ENCODE assay signal across 11 mouse cellular contexts in genomic region chr3:58653907-58654306, GRCm38 (mm10). TPM values are rescaled to one million over a fixed set of nuclear protein-coding genes. Genes with fewer than 3 reads are reported as not detected.
A peak's percentile ranks its signal among the peaks of the same experiment; 100 is the strongest.
DNase-seq lines count a peak whose midpoint lies in the region; ATAC-seq and TF ChIP-seq lines count a peak whose summit lies in the region.
"Had no signal": no experiment of that assay in that cellular context is flagged by ENCODE, and none has a peak within 500 bp of the region (broad histone marks: within the 10 kb centered on the region; RNA-seq: fewer than 3 reads in every experiment).

No protein-coding gene starts in this region.

- peak; percentile 41 for TF ChIP-seq CTCF in liver, embryonic 14.5 days (IDR thresholded peaks at IDR 0.05; ENCODE audit: low read depth)

- no peak overlapping the region for H3K4me3 ChIP-seq in kidney, embryonic 14.5 days (ENCODE audit: low read length)
- no peak overlapping the region for H3K4me3 ChIP-seq in ES-E14 (ENCODE audit: insufficient read depth in 1 of 2, low read depth in 1 of 2, low read length in 2 of 2, poor library complexity in 1 of 2, severe bottlenecking in 1 of 2)
- H3K4me3 ChIP-seq in liver, embryonic 14.5 days (ENCODE audit: insufficient read depth in 1 of 2, low read depth in 2 of 2, low read length in 2 of 2): no peak overlapping the region
- H3K4me3 ChIP-seq in midbrain, embryonic 16.5 days (ENCODE audit: low read depth, low read length): no peak overlapping the region
- H3K4me3 ChIP-seq: embryonic facial prominence, embryonic 15.5 days; midbrain, embryonic 15.5 days had no signal

- no peaks in the 10 kb centered on the region for H3K36me3 ChIP-seq in kidney, embryonic 14.5 days (ENCODE audit: control insufficient read depth, insufficient read depth, low read length)
- H3K36me3 ChIP-seq in ES-E14 (ENCODE audit: control insufficient read depth, insufficient read depth, low read length, poor library complexity, severe bottlenecking): no peaks in the 10 kb centered on the region
- no peaks in the 10 kb centered on the region for H3K36me3 ChIP-seq in liver, embryonic 14.5 days (replicated peaks; ENCODE audit: control insufficient read depth, insufficient read depth, low read depth)
- H3K36me3 ChIP-seq in midbrain, embryonic 16.5 days (ENCODE audit: control insufficient read depth, insufficient read depth, low read length): no peaks in the 10 kb centered on the region
- H3K36me3 ChIP-seq: embryonic facial prominence, embryonic 15.5 days; midbrain, embryonic 15.5 days had no signal

- no peak overlapping the region for H3K9ac ChIP-seq in kidney, embryonic 14.5 days (ENCODE audit: low read depth, low read length)
- H3K9ac ChIP-seq in ES-E14 (ENCODE audit: insufficient read depth, low read depth, low read length, poor library complexity, severe bottlenecking): no peak overlapping the region
- no peak overlapping the region for H3K9ac ChIP-seq in liver, embryonic 14.5 days (replicated peaks)
- H3K9ac ChIP-seq in midbrain, embryonic 16.5 days (ENCODE audit: low read depth, low read length): no peak overlapping the region
- H3K9ac ChIP-seq: embryonic facial prominence, embryonic 15.5 days; midbrain, embryonic 15.5 days had no signal

- H3K9me3 ChIP-seq in kidney, embryonic 14.5 days (ENCODE audit: control insufficient read depth, low read length): no peaks in the 10 kb centered on the region
- no peaks in the 10 kb centered on the region for H3K9me3 ChIP-seq in ES-E14 (ENCODE audit: control insufficient read depth, insufficient read depth, low read depth, low read length)
- H3K9me3 ChIP-seq in liver, embryonic 14.5 days (ENCODE audit: control insufficient read depth, low read length): no peaks in the 10 kb centered on the region
- no peaks in the 10 kb centered on the region for H3K9me3 ChIP-seq in midbrain, embryonic 16.5 days (replicated peaks; ENCODE audit: control insufficient read depth, low read length, poor library complexity, severe bottlenecking)
- H3K9me3 ChIP-seq: embryonic facial prominence, embryonic 15.5 days; midbrain, embryonic 15.5 days had no signal

- DNase-seq in adrenal gland, adult 2 months: peak; percentile 53
- DNase-seq in adrenal gland, postnatal 4 days (ENCODE audit: low spot score in 2 of 2): no peak
- peak; percentile 63 for DNase-seq in kidney, adult 9 months
- DNase-seq in ES-E14 (ENCODE audit: low read depth, low spot score): peak; percentile 26
- peak in 1 of 3 experiments; percentile 22 for DNase-seq in liver, embryonic 14.5 days (ENCODE audit: low read depth in 3 of 3, low spot score in 3 of 3)
- no peak for DNase-seq in Muller cell, postnatal 12 days (ENCODE audit: inconsistent ontology term)

- 75% methylated on average over 5 of the region's 5 CpGs for WGBS in kidney, embryonic 14.5 days
- WGBS in liver, embryonic 14.5 days (ENCODE audit: insufficient replicate concordance): 45% methylated on average over 5 of the region's 5 CpGs
- 63% methylated on average over 5 of the region's 5 CpGs for WGBS in midbrain, embryonic 16.5 days

- H3K27ac ChIP-seq in kidney, embryonic 14.5 days (ENCODE audit: low read depth, low read length): no peak overlapping the region
- no peak overlapping the region for H3K27ac ChIP-seq in ES-E14 (ENCODE audit: insufficient read depth, low read depth, low read length, poor library complexity, severe bottlenecking)
- H3K27ac ChIP-seq in liver, embryonic 14.5 days: no peak overlapping the region
- H3K27ac ChIP-seq in midbrain, embryonic 16.5 days (ENCODE audit: low read length): no peak overlapping the region
- H3K27ac ChIP-seq: embryonic facial prominence, embryonic 15.5 days; midbrain, embryonic 15.5 days had no signal

- H3K27me3 ChIP-seq in kidney, embryonic 14.5 days (ENCODE audit: control insufficient read depth, insufficient read depth, low read length): no peaks in the 10 kb centered on the region
- no peaks in the 10 kb centered on the region for H3K27me3 ChIP-seq in liver, embryonic 14.5 days (ENCODE audit: control insufficient read depth, insufficient read depth, low read length)
- H3K27me3 ChIP-seq in midbrain, embryonic 16.5 days (ENCODE audit: control insufficient read depth, insufficient read depth, low read depth, low read length): no peaks in the 10 kb centered on the region
- H3K27me3 ChIP-seq: embryonic facial prominence, embryonic 15.5 days; midbrain, embryonic 15.5 days had no signal

- no peaks in the 10 kb centered on the region for H3K4me1 ChIP-seq in kidney, embryonic 14.5 days (ENCODE audit: control insufficient read depth, insufficient read depth, low read length)
- no peaks in the 10 kb centered on the region for H3K4me1 ChIP-seq in ES-E14 (ENCODE audit: control insufficient read depth in 2 of 2, insufficient read depth in 2 of 2, low read length in 2 of 2, poor library complexity in 1 of 2)
- no peaks in the 10 kb centered on the region for H3K4me1 ChIP-seq in liver, embryonic 14.5 days (replicated peaks; ENCODE audit: control insufficient read depth in 2 of 2, insufficient read depth in 2 of 2, low read length in 1 of 2)
- no peaks in the 10 kb centered on the region for H3K4me1 ChIP-seq in midbrain, embryonic 16.5 days (ENCODE audit: control insufficient read depth, insufficient read depth, low read length)
- H3K4me1 ChIP-seq: embryonic facial prominence, embryonic 15.5 days; midbrain, embryonic 15.5 days had no signal

- in situ Hi-C loops in ES-E14 (cut with MboI; ENCODE audit: low sequenced_read_pairs in 2 of 2, unreplicated experiment in 2 of 2): loop anchor here in 1 of 2 experiments (10.0 kb wide), 1 partner anchor 131 kb away; no protein-coding TSS in a partner anchor

- H3K4me2 ChIP-seq in kidney, embryonic 14.5 days (replicated peaks; ENCODE audit: low read depth, low read length): no peak overlapping the region
- H3K4me2 ChIP-seq in liver, embryonic 14.5 days (ENCODE audit: low read depth): no peak overlapping the region
- H3K4me2 ChIP-seq in midbrain, embryonic 16.5 days (ENCODE audit: low read length): no peak overlapping the region
- H3K4me2 ChIP-seq: embryonic facial prominence, embryonic 15.5 days; midbrain, embryonic 15.5 days had no signal

- no peak for TF ChIP-seq EP300 in liver, embryonic 14.5 days (IDR thresholded peaks at IDR 0.05; ENCODE audit: low read depth)

- no peak for ATAC-seq in kidney, embryonic 14.5 days (ENCODE audit: low FRiP score, low TSS enrichment)
- no peak for ATAC-seq in liver, embryonic 14.5 days (ENCODE audit: insufficient read depth)
- ATAC-seq in midbrain, embryonic 16.5 days: no peak
- ATAC-seq: midbrain, embryonic 15.5 days had no signal

TF ChIP-seq in ES-E14, 5 proteins besides CTCF, POLR2A, EP300 and RAD21:
- TF ChIP-seq HCFC1 (IDR thresholded peaks at IDR 0.05; ENCODE audit: borderline replicate concordance, insufficient read depth, low read length) (no peak), ZNF384 (IDR thresholded peaks at IDR 0.05; ENCODE audit: low read depth, low read length) (no peak), ZC3H11A (IDR thresholded peaks at IDR 0.05; ENCODE audit: borderline replicate concordance, low read depth, low read length) (no peak), MAFK (IDR thresholded peaks at IDR 0.05; ENCODE audit: insufficient read depth, low read depth, low read length) (no peak), CHD2 (IDR thresholded peaks at IDR 0.05; ENCODE audit: low read depth, low read length) (no peak)

RNA-seq across cellular contexts. Expression of gene Erich6, which starts 16.9 kb away (rescaled TPM):
- total RNA-seq in adrenal gland, adult 2 months (2021): under 1 TPM; 0.12 to 0.21 TPM
- not detected in 2 replicates for polyA plus RNA-seq in adrenal gland, adult 2 months (2012; rRNA removed)
- not detected for total RNA-seq in adrenal gland, postnatal 4 days (2021)
- 0.14 TPM in 1 of 2 replicates, not detected in the other for polyA plus RNA-seq in kidney, embryonic 14.5 days (2014; fragmentation: Nextera tagmentation; extraction: Ambion mirVana)
- total RNA-seq in ES-E14 (2012; rRNA removed): not detected in 2 replicates
- polyA plus RNA-seq in liver, embryonic 14.5 days (2012; rRNA removed): 0.01 TPM in 1 of 2 replicates, not detected in the other
- not detected in 2 replicates for polyA plus RNA-seq in liver, embryonic 14.5 days (2014; fragmentation: Nextera tagmentation; extraction: Ambion mirVana)
- polyA plus RNA-seq in midbrain, embryonic 16.5 days (2015; fragmentation: Nextera tagmentation; extraction: Ambion mirVana): 0.19 and 0.26 TPM in 2 replicates
- polyA plus RNA-seq: embryonic facial prominence, embryonic 15.5 days; stomach, embryonic 14.5 days had no signal

RNA-seq across cellular contexts. Expression of gene Siah2, which starts 38.3 kb away (rescaled TPM):
- 10 to 100 TPM; 14.4 to 28.6 TPM for total RNA-seq in adrenal gland, adult 2 months (2021)
- polyA plus RNA-seq in adrenal gland, adult 2 months (2012; rRNA removed): 36.0 and 52.3 TPM in 2 replicates
- 10 to 100 TPM; 15.0 to 16.5 TPM for total RNA-seq in adrenal gland, postnatal 4 days (2021)
- 4.6 and 5.5 TPM in 2 replicates for polyA plus RNA-seq in kidney, embryonic 14.5 days (2014; fragmentation: Nextera tagmentation; extraction: Ambion mirVana)
- total RNA-seq in ES-E14 (2012; rRNA removed): 4.3 and 5.8 TPM in 2 replicates
- polyA plus RNA-seq in liver, embryonic 14.5 days (2012; rRNA removed): 4.4 and 4.7 TPM in 2 replicates
- polyA plus RNA-seq in liver, embryonic 14.5 days (2014; fragmentation: Nextera tagmentation; extraction: Ambion mirVana): 2.8 and 3.5 TPM in 2 replicates
- 8.9 and 10.7 TPM in 2 replicates for polyA plus RNA-seq in midbrain, embryonic 16.5 days (2015; fragmentation: Nextera tagmentation; extraction: Ambion mirVana)

Comparison
In these comparisons a context has a peak if more than half of its experiments do, and no peak if none do; other contexts are left out.
1. DNase-seq: peak in adrenal gland, adult 2 months (single experiment), kidney, adult 9 months (single experiment) and ES-E14 (single experiment); none in adrenal gland, postnatal 4 days (0 of 2) and Muller cell, postnatal 12 days (single experiment).